Mouse (Mus musculus) lung, embryonic 15.5 days (tissue): ENCODE measurements around the gene Myt1l. TPM values are rescaled to one million over a fixed set of nuclear protein-coding genes. Genes with fewer than 3 reads are reported as not detected.

Experiments
- ATAC-seq: fragments of 200-750 bp; cut with Nextera tagmentation; 2 replicates; pipeline ENCODE4 v1.8.0; 2017; ENCODE audit warnings: moderate number of reproducible peaks, borderline replicate concordance; ENCODE audit not compliant: low FRiP score, low TSS enrichment; ENCODE audit errors: extremely low read depth
- H3K27ac ChIP-seq: fragments of 300-500 bp; sonication (generic); 2 replicates; pipeline ENCODE4 v1.5.1; 2015; ENCODE audit warnings: moderate library complexity, mild to moderate bottlenecking, inconsistent platforms
- H3K27me3 ChIP-seq: fragments of 300-500 bp; sonication (generic); 2 replicates; pipeline ENCODE4 v1.6.1; 2015; ENCODE audit warnings: inconsistent platforms
- H3K36me3 ChIP-seq: fragments of 300-500 bp; sonication (generic); 2 replicates; pipeline ENCODE4 v1.6.1; 2015; ENCODE audit warnings: inconsistent platforms
- H3K4me1 ChIP-seq: fragments of 300-500 bp; sonication (generic); 2 replicates; pipeline ENCODE4 v1.6.1; 2015; ENCODE audit warnings: inconsistent platforms
- H3K4me2 ChIP-seq: fragments of 300-500 bp; sonication (generic); 2 replicates; pipeline ENCODE4 v1.6.1; 2015; ENCODE audit warnings: inconsistent platforms, mild to moderate bottlenecking, moderate library complexity
- H3K4me3 ChIP-seq: fragments of 300-500 bp; sonication (generic); 2 replicates; pipeline ENCODE4 v1.5.1; 2015; ENCODE audit warnings: mild to moderate bottlenecking, inconsistent platforms
- H3K9ac ChIP-seq: fragments of 300-500 bp; sonication (generic); 2 replicates; pipeline ENCODE4 v1.6.1; 2015; ENCODE audit warnings: inconsistent platforms
- H3K9me3 ChIP-seq: fragments of 300-500 bp; sonication (generic); 2 replicates; pipeline ENCODE4 v1.6.1; 2016; ENCODE audit warnings: inconsistent platforms
- WGBS: fragments of 180-500 bp; shearing (Covaris S2); methylation state at CpG from one replicate; pipeline ENCODE4 v1.1.7; 2015; 5-methylcytosine and 5-hydroxymethylcytosine counted together
- polyA plus RNA-seq: library from polyadenylated mRNA; unstranded; fragments of >200 nt; fragmentation: Nextera tagmentation; extraction: Ambion mirVana; gene quantifications from 2 replicates; pipeline ENCODE4 v1.2.1, GENCODE M21; 2015

Myt1l gene
- polyA plus RNA-seq, 1 experiment from 2014 or later: 0.27 TPM

DNA sequence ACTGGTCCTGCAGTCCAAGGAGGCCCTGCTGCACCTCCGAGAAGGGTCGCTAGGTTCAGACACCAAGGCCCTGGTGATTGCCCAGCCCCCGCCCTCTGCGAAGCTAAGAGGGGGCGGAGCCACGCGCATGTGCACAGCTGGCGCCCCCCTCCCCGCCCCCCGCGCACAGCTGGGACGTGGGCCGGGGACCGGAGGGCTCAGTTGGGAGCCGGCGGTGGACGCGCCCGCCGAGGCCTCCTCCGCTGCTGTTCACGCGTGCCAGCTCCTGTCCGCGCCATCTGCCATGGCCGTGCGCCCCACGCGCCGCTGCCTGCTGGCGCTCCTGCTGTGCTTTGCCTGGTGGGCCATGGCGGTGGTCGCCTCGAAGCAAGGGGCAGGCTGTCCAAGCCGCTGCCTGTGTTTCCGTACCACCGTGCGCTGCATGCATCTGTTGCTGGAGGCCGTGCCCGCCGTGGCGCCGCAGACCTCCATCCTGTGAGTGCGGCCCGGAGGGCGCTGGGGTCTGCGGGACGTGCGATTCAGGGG, 409.7 kb downstream of the Myt1l start:
- Histone ChIP-seq H3K4me2 (peak overlapping the region; percentile 65), H3K9ac (peak overlapping the region; percentile 88), H3K9me3 (no peaks in the 10 kb centered on the region), H3K4me3 (peak overlapping the region; percentile 76), H3K27ac (peak overlapping the region; percentile 91), H3K36me3 (no peaks in the 10 kb centered on the region), H3K4me1 (peaks cover 24% of the 10 kb centered on the region), H3K27me3 (peaks cover 6% of the 10 kb centered on the region; the same call in 1 of the 2 replicates)
- ATAC-seq: peak; percentile 89
- WGBS: under 1% methylated on average over 48 of the region's 49 CpGs

- Histone ChIP-seq H3K9ac (peak overlapping the region; percentile 88), H3K27me3 (peaks cover 6% of the 10 kb centered on the region; the same call in 1 of the 2 replicates), H3K4me1 (peaks cover 27% of the 10 kb centered on the region), H3K27ac (peak overlapping the region; percentile 91), H3K36me3 (no peaks in the 10 kb centered on the region), H3K4me2 (peak overlapping the region; percentile 65), H3K9me3 (no peaks in the 10 kb centered on the region), H3K4me3 (peak overlapping the region; percentile 76)
- peak; percentile 83 for ATAC-seq
- WGBS: 1% methylated on average over 40 of the region's 40 CpGs
Observed at GRCm38 (mm10) chr12:29938376-29939041, 410.3 kb downstream of the Myt1l start.

DNA sequence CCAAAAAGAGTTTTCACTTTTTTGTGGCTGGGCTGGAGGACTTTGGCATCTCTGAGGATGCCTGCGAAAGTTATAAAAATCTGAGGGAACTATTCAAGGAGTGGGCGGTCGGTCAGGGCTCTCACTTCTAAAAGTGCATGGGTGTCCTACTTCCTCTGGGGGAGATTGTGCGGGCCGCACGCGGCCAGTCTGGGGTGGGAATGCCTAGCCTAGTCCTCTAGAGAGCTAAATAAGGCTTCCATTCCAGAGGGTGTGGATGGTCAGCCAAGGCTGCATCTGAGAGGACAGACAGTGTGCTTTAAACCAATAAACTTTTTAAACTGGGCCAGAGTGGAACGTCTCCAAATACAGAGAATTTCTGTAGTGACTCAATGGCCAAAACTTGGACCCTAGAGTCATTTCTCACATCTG, 411.1 kb downstream of the Myt1l start:
- Histone ChIP-seq H3K9ac (peak overlapping the region; percentile 88), H3K36me3 (no peaks in the 10 kb centered on the region), H3K4me2 (peak overlapping the region; percentile 65), H3K27me3 (peaks cover 6% of the 10 kb centered on the region; the same call in 1 of the 2 replicates), H3K27ac (peak overlapping the region; percentile 91), H3K4me3 (peak overlapping the region; percentile 76), H3K9me3 (no peaks in the 10 kb centered on the region), H3K4me1 (peaks cover 31% of the 10 kb centered on the region)
- WGBS: 2% methylated on average over 8 of the region's 8 CpGs
- ATAC-seq: no peak

DNA sequence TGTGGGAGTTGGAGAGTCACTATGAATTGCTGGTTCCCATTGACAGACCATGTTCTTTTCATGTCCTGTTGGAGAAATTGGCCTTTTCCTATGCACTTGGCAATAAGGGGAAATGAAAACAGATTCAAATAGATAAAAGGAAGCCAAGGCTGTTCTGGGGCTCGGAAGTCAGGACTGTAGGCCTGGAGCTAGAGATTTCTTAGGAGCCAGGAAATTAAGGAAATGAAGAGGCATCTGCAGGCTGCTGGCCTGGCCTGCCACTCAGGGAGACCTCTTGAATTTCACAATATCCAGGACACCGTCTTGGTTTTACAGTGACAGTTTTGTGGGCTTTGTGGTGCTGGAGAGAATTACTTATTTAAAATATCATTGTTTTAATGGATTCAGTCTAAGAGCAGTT, 414.3 kb downstream of the Myt1l start:
- Histone ChIP-seq H3K4me3 (no peak overlapping the region), H3K9ac (no peak overlapping the region), H3K4me2 (no peak overlapping the region), H3K27me3 (no peaks in the 10 kb centered on the region), H3K9me3 (no peaks in the 10 kb centered on the region), H3K36me3 (no peaks in the 10 kb centered on the region), H3K27ac (no peak overlapping the region), H3K4me1 (peaks cover 47% of the 10 kb centered on the region)
- ATAC-seq: no peak
- WGBS: 76% methylated on average over 2 of the region's 2 CpGs

DNA sequence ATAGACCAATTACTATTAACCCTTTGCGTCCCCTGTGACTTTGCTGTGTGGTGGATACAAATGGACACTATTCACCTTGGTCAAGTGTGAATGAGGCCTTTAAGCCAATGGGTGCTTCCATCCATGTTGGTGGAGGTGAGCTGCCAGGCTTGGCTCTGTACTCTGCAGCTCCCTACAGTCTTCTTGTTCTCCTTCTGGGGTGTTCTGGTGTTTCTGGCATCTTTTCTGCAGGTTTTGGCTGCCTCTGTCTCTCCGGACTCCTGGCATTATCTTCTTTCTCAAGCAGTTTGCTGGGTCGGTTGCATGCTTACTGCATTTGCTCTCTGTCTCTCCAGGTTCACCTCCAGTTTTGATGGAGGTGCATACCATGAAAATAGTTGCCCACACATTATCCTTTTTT, 416.5 kb downstream of the Myt1l start:
- H3K27ac ChIP-seq: no peak overlapping the region
- H3K36me3 ChIP-seq: no peaks in the 10 kb centered on the region
- no peaks in the 10 kb centered on the region for H3K9me3 ChIP-seq
- H3K27me3 ChIP-seq: no peaks in the 10 kb centered on the region
- H3K4me2 ChIP-seq: no peak overlapping the region
- WGBS: 67% methylated on average over 3 of the region's 3 CpGs
- peaks cover 47% of the 10 kb centered on the region for H3K4me1 ChIP-seq
- H3K9ac ChIP-seq: no peak overlapping the region
- H3K4me3 ChIP-seq: no peak overlapping the region
- ATAC-seq: no peak

GRCm38 (mm10) chr12:29945182-29945743, 417.1 kb downstream of the Myt1l start:
- H3K4me3 ChIP-seq: no peak overlapping the region
- H3K9me3 ChIP-seq: no peaks in the 10 kb centered on the region
- H3K4me1 ChIP-seq: peaks cover 42% of the 10 kb centered on the region
- no peaks in the 10 kb centered on the region for H3K36me3 ChIP-seq
- no peak for ATAC-seq
- WGBS: 43% methylated on average over 6 of the region's 6 CpGs
- H3K27me3 ChIP-seq: no peaks in the 10 kb centered on the region
- H3K4me2 ChIP-seq: no peak overlapping the region
- H3K9ac ChIP-seq: no peak overlapping the region
- H3K27ac ChIP-seq: no peak overlapping the region

DNA sequence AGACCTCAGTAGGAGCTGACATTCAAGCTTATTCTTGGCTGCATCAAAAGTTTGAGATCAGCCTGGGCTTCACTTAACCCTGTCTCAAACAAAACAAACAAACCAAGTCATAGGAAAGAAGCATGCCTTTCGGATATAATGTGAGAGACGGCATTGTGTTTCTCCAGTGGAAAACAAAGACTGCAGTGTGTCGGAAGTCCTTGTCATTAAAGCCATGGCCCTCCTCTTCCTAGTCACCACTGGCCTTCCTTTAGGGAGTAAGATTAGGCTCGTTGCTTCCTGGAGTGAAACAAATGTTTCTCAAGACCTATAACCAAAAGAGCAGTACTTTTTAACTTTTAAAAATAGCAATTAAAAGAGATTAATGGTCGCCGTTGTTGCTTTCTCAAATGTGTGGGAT, 422.9 kb downstream of the Myt1l start:
- no peak for ATAC-seq
- peaks cover 48% of the 10 kb centered on the region for H3K4me1 ChIP-seq
- H3K27me3 ChIP-seq: no peaks in the 10 kb centered on the region
- 37% methylated on average over 6 of the region's 6 CpGs for WGBS
- no peaks in the 10 kb centered on the region for H3K36me3 ChIP-seq
- H3K9me3 ChIP-seq: no peaks in the 10 kb centered on the region
- no peak overlapping the region for H3K4me2 ChIP-seq
- H3K27ac ChIP-seq: peak overlapping the region; percentile 41; the same call in 1 of the 2 replicates
- no peak overlapping the region for H3K4me3 ChIP-seq
- no peak overlapping the region for H3K9ac ChIP-seq

DNA sequence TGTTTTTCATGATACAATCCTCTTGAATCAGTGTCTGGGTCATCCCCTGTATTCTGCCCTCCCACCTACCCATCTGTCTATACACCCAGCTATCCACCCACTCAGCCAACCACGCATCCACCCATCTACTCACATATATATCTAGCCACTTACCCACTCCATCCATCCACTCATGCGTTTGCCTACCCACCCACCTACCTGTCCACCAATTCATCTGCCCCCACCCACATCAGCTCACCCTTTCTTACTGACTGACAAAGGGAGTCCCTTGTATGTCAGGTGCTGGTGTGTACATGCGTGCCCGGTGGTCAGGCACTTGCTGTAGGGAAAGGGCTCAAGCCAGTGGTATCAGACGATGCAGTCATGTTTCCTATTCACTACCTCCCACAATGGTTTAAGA, 423.3 kb downstream of the Myt1l start:
- no peak overlapping the region for H3K4me3 ChIP-seq
- H3K27ac ChIP-seq: peak overlapping the region; percentile 41; the same call in 1 of the 2 replicates
- H3K9ac ChIP-seq: no peak overlapping the region
- no peaks in the 10 kb centered on the region for H3K9me3 ChIP-seq
- H3K4me1 ChIP-seq: peaks cover 44% of the 10 kb centered on the region
- no peaks in the 10 kb centered on the region for H3K27me3 ChIP-seq
- H3K36me3 ChIP-seq: no peaks in the 10 kb centered on the region
- no peak overlapping the region for H3K4me2 ChIP-seq
- WGBS: 71% methylated on average over 5 of the region's 5 CpGs
- no peak for ATAC-seq

DNA sequence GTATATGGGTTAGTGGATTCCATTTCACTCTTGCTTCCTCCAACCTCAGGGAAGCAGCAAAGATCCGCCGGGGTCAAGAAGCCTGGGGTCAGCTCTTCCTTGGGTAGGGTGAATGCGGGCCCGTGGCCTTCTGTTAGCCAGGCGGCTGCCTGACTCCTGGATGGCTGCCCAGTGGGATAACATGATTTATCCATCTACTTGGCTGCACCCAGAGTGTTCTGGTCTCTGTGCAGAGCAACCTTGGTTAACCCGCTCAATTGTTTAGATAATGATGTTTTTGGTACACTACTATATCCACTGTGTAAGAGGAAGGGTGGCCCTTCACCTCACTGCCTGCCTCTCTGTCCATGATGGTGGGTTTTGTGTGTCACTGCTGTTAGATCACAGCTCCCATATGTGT, 423.9 kb downstream of the Myt1l start:
- H3K27ac ChIP-seq: no peak overlapping the region
- no peak overlapping the region for H3K4me2 ChIP-seq
- H3K36me3 ChIP-seq: no peaks in the 10 kb centered on the region
- WGBS: 32% methylated on average over 6 of the region's 6 CpGs
- H3K9me3 ChIP-seq: no peaks in the 10 kb centered on the region
- peak; percentile 57; the same call in 1 of the 2 replicates for ATAC-seq
- H3K4me3 ChIP-seq: no peak overlapping the region
- H3K27me3 ChIP-seq: no peaks in the 10 kb centered on the region
- H3K4me1 ChIP-seq: peaks cover 44% of the 10 kb centered on the region
- no peak overlapping the region for H3K9ac ChIP-seq

DNA sequence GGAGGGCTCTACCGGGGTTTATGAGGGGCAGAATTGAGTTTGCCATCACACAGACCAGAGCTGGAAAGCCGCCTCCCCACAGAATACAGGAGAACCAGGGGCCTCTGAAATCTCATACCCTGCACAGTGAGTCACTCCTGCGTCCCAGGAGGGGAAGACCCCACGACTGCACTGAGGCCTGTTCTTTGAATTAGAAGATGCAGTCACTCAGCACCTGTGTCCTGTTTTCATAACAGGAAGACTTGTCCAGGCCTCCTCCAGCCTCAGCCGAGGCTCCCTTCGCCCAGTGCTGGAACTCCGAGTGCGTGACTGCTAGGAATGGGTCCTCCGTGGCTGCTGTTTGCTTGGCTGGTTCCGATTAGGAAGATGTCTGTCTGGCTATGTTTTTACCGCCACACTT, 425.8 kb downstream of the Myt1l start:
- Histone ChIP-seq H3K9me3 (no peaks in the 10 kb centered on the region), H3K27ac (peak overlapping the region; percentile 53), H3K27me3 (no peaks in the 10 kb centered on the region), H3K4me3 (no peak overlapping the region), H3K9ac (no peak overlapping the region), H3K36me3 (no peaks in the 10 kb centered on the region), H3K4me2 (no peak overlapping the region), H3K4me1 (peaks cover 40% of the 10 kb centered on the region)
- WGBS: 59% methylated on average over 11 of the region's 11 CpGs
- no peak for ATAC-seq

DNA sequence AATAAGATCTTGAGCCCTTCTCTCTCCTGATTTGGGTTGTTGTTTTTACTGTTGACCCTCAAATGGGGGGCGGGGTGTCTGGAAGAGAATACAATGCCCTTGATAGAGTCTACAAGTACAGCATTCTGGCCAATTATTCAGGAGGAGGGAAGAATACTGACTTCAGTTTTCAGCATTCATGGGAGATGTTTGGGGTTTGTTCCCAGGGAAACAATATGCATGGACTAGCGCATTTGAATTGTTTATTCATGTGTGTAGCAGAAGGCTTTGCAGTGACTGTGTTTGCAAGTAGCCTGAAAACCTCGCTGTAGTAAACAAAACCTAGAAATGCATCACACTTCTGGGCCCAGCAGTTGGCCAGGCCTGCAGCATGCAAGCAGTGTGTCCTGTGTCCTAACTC, 426.3 kb downstream of the Myt1l start:
- 63% methylated on average over 3 of the region's 3 CpGs for WGBS
- no peak for ATAC-seq
- Histone ChIP-seq H3K4me3 (no peak overlapping the region), H3K36me3 (no peaks in the 10 kb centered on the region), H3K27me3 (no peaks in the 10 kb centered on the region), H3K4me1 (peaks cover 38% of the 10 kb centered on the region), H3K9me3 (no peaks in the 10 kb centered on the region), H3K27ac (0 out of 2 replicates have a peak overlapping the region, but pooled peaks have one; percentile 34), H3K4me2 (no peak overlapping the region), H3K9ac (no peak overlapping the region)

DNA sequence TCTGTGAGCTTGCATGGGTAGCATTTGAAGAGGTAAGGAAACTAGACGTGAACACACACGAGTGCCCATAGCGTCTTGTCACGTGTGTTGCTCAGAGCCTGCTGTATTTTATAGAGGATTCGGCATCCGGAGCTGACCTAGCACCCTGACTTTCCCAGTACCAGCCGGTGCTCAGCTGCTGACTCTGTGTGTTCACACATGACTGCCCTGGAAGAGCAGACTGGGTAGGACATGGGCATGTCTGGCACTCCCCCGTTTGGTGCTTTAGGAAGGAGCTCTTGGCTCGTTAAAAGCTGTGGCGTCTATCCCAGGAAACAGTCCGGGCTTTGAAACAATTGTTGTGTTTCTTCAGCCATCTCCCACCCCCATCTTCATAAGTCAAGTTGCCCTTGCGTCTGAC, 428.8 kb downstream of the Myt1l start:
- Histone ChIP-seq H3K4me1 (peaks cover 28% of the 10 kb centered on the region), H3K27me3 (no peaks in the 10 kb centered on the region), H3K4me2 (no peak overlapping the region), H3K9me3 (no peaks in the 10 kb centered on the region), H3K9ac (no peak overlapping the region), H3K36me3 (no peaks in the 10 kb centered on the region), H3K4me3 (no peak overlapping the region), H3K27ac (no peak overlapping the region)
- ATAC-seq: no peak
- WGBS: 81% methylated on average over 12 of the region's 12 CpGs
